Mouse (Mus musculus): ENCODE measurements around the gene Atp5g1. TPM values are rescaled to one million over a fixed set of nuclear protein-coding genes. Genes with fewer than 3 reads are reported as not detected.

Gene Atp5g1
- total RNA-seq, 2 experiments from 2014 or later = 556 to 586 TPM

DNA sequence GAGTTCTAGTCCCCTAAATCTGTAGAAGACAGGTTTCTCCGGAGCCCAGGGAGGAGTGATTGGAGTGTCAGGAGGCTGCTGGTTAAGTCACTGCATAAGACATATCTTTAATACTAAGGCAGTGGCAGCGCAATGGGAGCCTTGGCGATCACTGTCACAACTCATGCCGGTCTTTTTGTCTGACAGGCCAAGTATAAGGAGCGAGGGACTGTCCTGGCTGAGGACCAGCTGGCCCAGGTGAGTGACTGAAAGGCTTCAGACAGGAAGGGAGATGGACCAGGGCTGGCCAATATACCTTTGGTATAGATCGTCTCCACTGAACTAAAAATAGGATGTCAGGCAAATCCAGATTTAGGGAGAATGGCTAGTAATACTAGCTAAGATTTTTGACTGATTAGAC is 40.3 kb downstream of the Atp5g1 start:
- intact Hi-C loops (cut with DNase I) = no loop called here
- DNase-seq (ENCODE audit: extremely low spot score in 1 of 2, low spot score in 2 of 2) = peak in 1 of 2 experiments; percentile 42

- intact Hi-C loops (cut with DNase I) = no loop called here
- DNase-seq (ENCODE audit: extremely low spot score in 1 of 2, low spot score in 2 of 2) = peak; percentile 93 to 97
Observed at GRCm38 (mm10) chr11:96034596-96035052, 40.8 kb downstream of the Atp5g1 start, which contains the start of gene Snf8. TSS of gene Snf8 (plus strand) at chr11:96034885.

DNA sequence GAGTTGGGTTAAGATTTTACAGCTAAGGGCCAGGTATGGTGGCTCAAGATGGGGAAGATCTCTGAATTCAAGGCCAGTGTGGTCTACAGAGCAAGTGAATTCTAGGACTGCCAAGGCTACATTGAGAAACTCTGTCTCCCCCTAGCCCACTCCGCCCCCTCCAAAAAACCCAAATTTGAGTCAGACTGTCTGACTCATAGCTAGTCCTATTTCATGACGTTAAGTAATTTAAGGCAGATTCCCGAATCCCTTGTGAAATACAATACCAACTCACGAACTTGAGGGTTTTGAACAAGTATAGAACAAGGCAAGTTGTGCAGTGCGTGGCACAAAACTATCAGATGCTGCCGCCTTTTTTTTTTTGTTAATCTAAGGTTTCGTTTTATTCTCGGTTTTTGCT is 41.4 kb downstream of the Atp5g1 start:
- intact Hi-C loops (cut with DNase I) = no loop called here
- no peak for DNase-seq (ENCODE audit: extremely low spot score in 1 of 2, low spot score in 2 of 2)

DNA sequence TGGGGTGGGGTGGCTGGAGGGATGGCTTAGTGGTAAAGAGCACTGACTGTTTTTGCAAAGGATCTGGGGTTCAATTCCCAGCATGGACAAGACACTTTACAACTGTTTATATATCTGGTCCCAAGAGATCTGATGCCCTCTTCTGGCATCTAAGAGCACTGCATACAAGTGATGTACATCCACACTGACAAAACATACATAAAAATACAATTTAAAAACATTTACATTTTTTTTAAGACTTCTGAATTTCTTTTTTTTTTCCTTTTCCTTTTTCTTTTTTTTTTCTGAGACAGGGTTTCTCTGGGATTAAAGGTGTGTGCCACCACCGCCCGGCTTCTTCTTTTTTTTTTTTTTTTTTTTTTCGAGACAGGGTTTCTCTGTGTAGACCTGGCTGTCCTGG is 42.2 kb downstream of the Atp5g1 start:
- intact Hi-C loops (cut with DNase I) = no loop called here
- no peak for DNase-seq (ENCODE audit: extremely low spot score in 1 of 2, low spot score in 2 of 2)

DNA sequence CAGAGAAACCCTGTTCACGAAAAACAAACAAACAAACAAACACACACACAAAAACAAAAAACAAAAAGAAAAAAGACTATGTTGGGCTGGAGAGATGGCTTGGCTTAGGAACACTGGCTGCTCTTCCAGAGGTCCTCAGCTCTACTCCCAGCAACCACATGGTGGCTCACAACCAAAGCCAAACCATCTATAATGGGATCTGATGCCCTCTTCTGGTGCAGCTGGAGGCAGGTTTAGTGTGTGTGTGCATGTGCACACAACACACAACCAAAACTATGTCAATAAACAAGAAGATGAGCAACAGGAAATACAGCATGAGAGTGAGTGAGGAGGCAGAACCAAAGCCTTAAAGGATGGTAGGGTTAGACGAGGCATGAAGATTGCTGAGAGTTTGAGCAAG is 43.8 kb downstream of the Atp5g1 start:
- no peak for DNase-seq (ENCODE audit: extremely low spot score in 1 of 2, low spot score in 2 of 2)
- intact Hi-C loops (cut with DNase I) = no loop called here

- intact Hi-C loops (cut with DNase I) = no loop called here
Observed at GRCm38 (mm10) chr11:96030571-96030970, 44.9 kb downstream of the Atp5g1 start.

DNA sequence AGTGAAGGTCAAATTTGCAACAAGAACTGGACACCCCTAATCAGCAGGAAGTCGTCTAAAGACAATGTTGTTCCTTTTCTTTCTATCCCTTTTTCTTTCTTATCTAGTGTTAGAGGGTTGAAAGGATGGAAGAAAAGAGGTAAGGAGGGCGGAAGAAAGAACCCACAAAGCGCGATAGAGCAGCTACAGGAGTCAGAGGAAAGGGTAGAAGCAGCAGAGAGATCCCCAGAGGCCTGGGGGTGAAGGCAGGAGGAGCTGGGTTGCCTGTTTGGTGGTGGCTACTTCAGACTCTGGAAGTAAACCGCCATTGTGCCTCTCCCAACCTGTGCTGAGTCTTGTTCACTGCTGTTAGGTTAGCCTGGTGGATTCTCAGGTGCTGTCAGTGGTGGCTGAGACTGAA is 47.3 kb downstream of the Atp5g1 start:
- no peak for DNase-seq (ENCODE audit: extremely low spot score in 1 of 2, low spot score in 2 of 2)
- intact Hi-C loops (cut with DNase I) = no loop called here

More at GRCm38 (mm10) chr11:96030571-96030970, 44.9 kb downstream of the Atp5g1 start:
- DNase-seq (ENCODE audit: extremely low spot score in 1 of 2, low spot score in 2 of 2) = no peak

- intact Hi-C loops (cut with DNase I) = no loop called here
Observed at GRCm38 (mm10) chr11:96020622-96021021, 54.8 kb downstream of the Atp5g1 start.

More at GRCm38 (mm10) chr11:96020622-96021021, 54.8 kb downstream of the Atp5g1 start:
- no peak for DNase-seq (ENCODE audit: extremely low spot score in 1 of 2, low spot score in 2 of 2)

Other genes starting within 250 kb of the Atp5g1 start
- gene Gngt2, start 238.5 kb downstream of the Atp5g1 start, total RNA-seq (2021) = 1 to 10 TPM in 1 of 2 experiments, under 1 TPM in 1; 0.79 to 2.3 TPM
- gene Abi3, start 233.2 kb downstream of the Atp5g1 start, total RNA-seq (2021) = 1 to 10 TPM; 5.1 to 5.8 TPM
- not detected for gene B4galnt2, start 160.8 kb downstream of the Atp5g1 start, total RNA-seq (2021)
- gene Igf2bp1, start 69.7 kb downstream of the Atp5g1 start, total RNA-seq (2021) = under 1 TPM; 0.10 to 0.75 TPM
- gene Gip, start 51.1 kb downstream of the Atp5g1 start, total RNA-seq (2021) = not detected
- 10 to 100 TPM; 87.1 to 96.3 TPM for gene Snf8, start 40.8 kb downstream of the Atp5g1 start, total RNA-seq (2021)
- 10 to 100 TPM; 63.0 to 64.2 TPM for gene Ube2z, start 10.3 kb downstream of the Atp5g1 start, total RNA-seq (2021)
- not detected for gene Calcoco2, start 36.3 kb upstream of the Atp5g1 start, total RNA-seq (2021)
- gene Ttll6, start 58.1 kb upstream of the Atp5g1 start, total RNA-seq (2021) = under 1 TPM; 0.24 to 0.53 TPM
- not detected for gene Hoxb13, start 118.6 kb upstream of the Atp5g1 start, total RNA-seq (2021)
- not detected for gene Hoxb9, start 195.8 kb upstream of the Atp5g1 start, total RNA-seq (2021)
- not detected for gene Hoxb8, start 206.2 kb upstream of the Atp5g1 start, total RNA-seq (2021)
- not detected for gene Hoxb7, start 211.0 kb upstream of the Atp5g1 start, total RNA-seq (2021)
- gene Hoxb6, start 216.8 kb upstream of the Atp5g1 start, total RNA-seq (2021) = not detected
- not detected for gene Hoxb5, start 227.7 kb upstream of the Atp5g1 start, total RNA-seq (2021)
- not detected for gene Hoxb4, start 242.6 kb upstream of the Atp5g1 start, total RNA-seq (2021)
- gene Hoxb3, start 247.7 kb upstream of the Atp5g1 start, total RNA-seq (2021) = not detected